10 mouse cellular contexts compared by ENCODE assay signal in genomic region chr1:76276148-76276547, GRCm38 (mm10).
DNase-seq lines count a peak whose midpoint lies in the region; ATAC-seq lines count a peak whose summit lies in the region.
"Had no signal": no experiment of that assay in that cellular context is flagged by ENCODE, and none has a peak within 500 bp of the region (broad histone marks: within the 10 kb centered on the region; RNA-seq: fewer than 3 reads in every experiment).

No protein-coding gene starts in this region.

- peak; percentile 60 to 64 for DNase-seq in heart, adult 18-20 months
- peak; percentile 53 for DNase-seq in adrenal gland, postnatal 10 days
- peak; percentile 23 for DNase-seq in gastrocnemius, postnatal 25 days
- no peak for DNase-seq in layer of hippocampus, adult 11-12 months (ENCODE audit: low spot score)
- DNase-seq in testis, postnatal 10 days (ENCODE audit: low spot score), result no peak
- DNase-seq: forebrain, postnatal 0 days had no signal

- no peak overlapping the region for H3K4me3 ChIP-seq in heart, embryonic 11.5 days (ENCODE audit: low read depth, low read length)
- no peak overlapping the region for H3K4me3 ChIP-seq in lung, embryonic 15.5 days
- H3K4me3 ChIP-seq: left cerebral cortex, adult 2 months had no signal

- no peak overlapping the region for H3K9ac ChIP-seq in heart, embryonic 11.5 days (ENCODE audit: low read depth, low read length)
- H3K9ac ChIP-seq in lung, embryonic 15.5 days, result no peak overlapping the region
- H3K9ac ChIP-seq: forebrain, postnatal 0 days had no signal

- no peak overlapping the region for H3K27ac ChIP-seq in heart, embryonic 11.5 days (ENCODE audit: low read depth, low read length)
- no peak overlapping the region for H3K27ac ChIP-seq in lung, embryonic 15.5 days
- H3K27ac ChIP-seq: left cerebral cortex, adult 2 months had no signal

- no peak overlapping the region for H3K4me2 ChIP-seq in heart, embryonic 11.5 days
- peak overlapping the region; percentile 5; the same call in 1 of the 2 replicates for H3K4me2 ChIP-seq in lung, embryonic 15.5 days

- H3K27me3 ChIP-seq in heart, embryonic 11.5 days (ENCODE audit: control insufficient read depth, insufficient read depth, low read length), result no peaks in the 10 kb centered on the region
- no peaks in the 10 kb centered on the region for H3K27me3 ChIP-seq in lung, embryonic 15.5 days

- no peaks in the 10 kb centered on the region for H3K36me3 ChIP-seq in heart, embryonic 11.5 days (ENCODE audit: control insufficient read depth, insufficient read depth, low read length)
- no peaks in the 10 kb centered on the region for H3K36me3 ChIP-seq in lung, embryonic 15.5 days

- 30% methylated on average over 7 of the region's 7 CpGs for WGBS in heart, embryonic 11.5 days (ENCODE audit: insufficient replicate concordance)
- WGBS in lung, embryonic 15.5 days, result 20% methylated on average over 7 of the region's 7 CpGs

- no peak for ATAC-seq in heart, embryonic 11.5 days (replicated peaks; ENCODE audit: insufficient number of reproducible peaks, low FRiP score, low TSS enrichment)
- ATAC-seq in lung, embryonic 15.5 days (ENCODE audit: borderline replicate concordance, extremely low read depth, low FRiP score, low TSS enrichment), result no peak
- no peak for ATAC-seq in monocyte, adult 5-6 weeks (replicated peaks; ENCODE audit: insufficient number of reproducible peaks, low FRiP score, low TSS enrichment, poor library complexity, severe bottlenecking)
- ATAC-seq: forebrain, postnatal 0 days had no signal

- H3K4me1 ChIP-seq in heart, embryonic 11.5 days (ENCODE audit: control insufficient read depth, insufficient read depth, low read length), result no peaks in the 10 kb centered on the region
- peaks cover 5% of the 10 kb centered on the region for H3K4me1 ChIP-seq in lung, embryonic 15.5 days

- no peaks in the 10 kb centered on the region for H3K9me3 ChIP-seq in heart, embryonic 11.5 days (replicated peaks; ENCODE audit: control insufficient read depth, low read length)
- H3K9me3 ChIP-seq in lung, embryonic 15.5 days, result no peaks in the 10 kb centered on the region

Comparison
In these comparisons a context has a peak if more than half of its experiments do, and no peak if none do; other contexts are left out.
1. DNase-seq: peak in heart, adult 18-20 months (2 of 2), adrenal gland, postnatal 10 days (single experiment) and gastrocnemius, postnatal 25 days (single experiment); none in layer of hippocampus, adult 11-12 months (single experiment) and testis, postnatal 10 days (single experiment).